Mouse (Mus musculus) embryonic fibroblast, embryonic 13.5 days (primary cell): ENCODE measurements at regions not wholly inside any gene's neighbourhood (a gene's known extent, or its start where the extent isn't known, plus 50 kb on each side); places are given as distances from the start of the nearest gene placed in this dataset.

Experiments used
- CTCF ChIP-seq: IDR thresholded peaks from 2 replicates; pipeline ENCODE4 v1.5.1; 2011; ENCODE audit warnings: mild to moderate bottlenecking, control low read depth, low read length, moderate library complexity, borderline replicate concordance; ENCODE audit not compliant: insufficient read depth
- POLR2A ChIP-seq: IDR thresholded peaks from 2 replicates; pipeline ENCODE4 v1.6.1; 2011; ENCODE audit warnings: low read depth, mild to moderate bottlenecking, control low read depth, low read length, moderate library complexity

DNA sequence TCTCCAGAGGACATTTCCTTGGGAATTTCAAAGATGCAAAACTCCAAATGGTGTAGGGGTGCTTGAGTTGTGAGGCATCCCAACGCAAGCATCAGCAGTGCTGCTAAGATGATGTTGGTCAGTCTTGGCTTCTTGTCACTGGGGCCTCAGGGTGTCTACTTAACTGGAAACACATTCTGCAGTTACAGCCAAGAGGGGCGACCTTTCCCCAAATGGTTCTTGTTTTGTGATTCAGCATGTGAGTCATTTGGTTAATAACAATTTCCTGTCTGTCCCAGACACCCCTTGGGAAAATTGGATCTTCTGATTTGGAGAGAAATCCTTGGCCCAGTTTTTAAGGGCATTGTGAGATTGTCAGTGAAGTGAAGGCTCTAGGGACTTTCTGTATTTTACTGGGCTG, 1131.3 kb downstream of the Slc22a22 start:
- TF ChIP-seq CTCF (no peak), POLR2A (no peak)
